Mouse (Mus musculus): ENCODE measurements around the gene Tnf.

- TF ChIP-seq EP300 (optimal IDR thresholded peaks at IDR 0.05): no peak
- 0 out of 2 replicates have a peak, but pooled peaks have one; percentile 8 for TF ChIP-seq CTCF (IDR thresholded peaks at IDR 0.05; ENCODE audit: low read depth)
These were observed 10.1 kb downstream of the Tnf start for GRCm38 (mm10) chr17:35191723-35192122.
